Mouse (Mus musculus) brain, embryonic 18.5 days (tissue): ENCODE measurements around the gene Itga5.

Source experiments
- DNase-seq: peaks from one replicate; pipeline ENCODE4 v3.0.0-alpha.2; 2012; ENCODE audit warnings: low read depth, low spot score

The Itga5 gene

DNA sequence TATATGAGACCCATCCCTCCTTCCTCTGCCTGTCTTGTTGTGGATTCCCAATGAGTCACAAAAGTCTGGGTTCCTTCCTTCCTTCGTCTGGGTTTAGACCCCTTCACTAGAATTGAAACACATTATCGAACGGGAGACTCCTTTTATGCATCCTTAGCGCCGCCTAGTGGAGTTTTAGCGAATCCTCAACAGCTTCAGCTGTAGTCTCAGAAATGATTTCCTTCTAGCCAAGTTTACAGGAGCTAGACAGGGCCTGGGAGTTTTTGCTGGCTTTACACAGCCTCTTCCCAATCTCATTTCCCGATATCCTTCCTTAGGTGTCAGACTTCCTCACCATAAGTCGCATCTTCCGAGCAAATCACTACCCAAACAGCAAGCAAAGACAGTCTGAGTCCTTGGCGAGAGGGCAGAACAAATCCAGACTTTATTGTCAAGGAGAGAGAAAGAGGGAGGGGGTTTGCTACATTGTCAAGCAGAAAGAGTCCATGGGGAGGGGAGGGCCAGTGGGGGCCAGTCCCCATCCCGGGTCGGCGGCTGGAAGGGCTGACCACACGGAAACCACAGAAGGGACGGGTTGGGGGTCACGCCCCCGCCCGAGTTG, 53.0 kb downstream of the Itga5 start:
- DNase-seq, result peak; percentile 65

DNA sequence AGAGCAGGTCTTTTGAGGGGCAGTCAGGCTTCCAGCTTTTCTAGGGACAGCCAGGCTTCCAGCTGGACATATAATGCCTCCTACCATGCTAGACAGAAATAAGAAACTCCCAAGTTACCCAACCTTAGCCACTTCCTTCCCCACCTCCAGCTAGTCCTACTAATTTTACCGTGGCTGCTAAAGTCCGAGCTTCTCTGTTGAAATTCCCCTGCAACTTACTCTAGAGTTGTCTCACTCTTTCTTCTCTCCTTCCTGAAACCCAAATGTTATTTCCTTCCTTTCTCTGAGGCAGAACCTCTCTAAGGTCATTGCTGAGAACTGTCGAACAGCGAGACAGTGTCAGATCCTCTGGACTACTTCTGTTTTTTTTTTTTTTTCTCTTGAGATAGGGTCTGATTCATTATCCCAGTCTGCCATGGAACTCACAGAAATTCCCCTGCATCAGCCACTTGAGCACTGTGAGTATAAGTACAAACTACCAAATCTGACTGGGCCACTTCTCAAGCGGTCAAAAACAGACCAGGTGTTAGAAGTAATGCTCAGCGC, 56.1 kb downstream of the Itga5 start, which contains the start of gene Gpr84:
Gene Gpr84 (minus strand): TSS at position 248 of the 546 bp plus-strand sequence.
- no peak for DNase-seq

DNA sequence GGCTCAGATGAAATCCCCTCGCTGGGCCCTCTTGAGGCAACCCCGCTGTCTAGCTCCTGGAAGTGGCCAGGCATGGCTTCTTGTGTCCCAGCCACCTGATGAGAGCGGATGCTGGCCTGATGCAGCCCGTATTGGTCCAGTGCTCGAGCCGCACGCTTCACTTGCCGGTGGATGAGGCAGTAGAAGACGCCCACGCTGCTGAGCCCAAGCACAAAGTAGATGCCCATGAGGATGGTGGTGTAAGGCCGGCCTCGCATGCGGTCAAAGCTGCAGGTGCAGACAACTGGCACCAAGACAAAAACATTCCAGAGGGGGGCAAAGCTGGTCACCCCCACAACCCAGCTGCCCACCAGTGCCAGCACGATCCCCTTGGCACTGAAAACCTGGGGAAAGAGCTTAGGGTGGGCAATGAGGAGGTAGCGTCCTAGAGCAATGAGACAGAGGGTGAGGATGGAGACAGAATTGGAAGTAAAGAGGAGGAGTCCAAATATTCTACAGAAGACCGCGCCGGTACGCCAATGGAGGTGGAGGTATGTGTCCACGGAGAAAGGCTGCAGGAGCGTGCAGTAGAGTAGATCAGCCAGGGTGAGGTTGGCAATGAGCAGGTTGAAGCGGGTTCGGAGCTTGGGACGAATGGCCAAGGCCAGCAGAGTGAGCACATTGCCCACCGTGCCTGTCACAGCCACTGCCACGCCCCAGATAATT, 57.5 kb downstream of the Itga5 start:
- DNase-seq, result no peak

GRCm38 (mm10) chr15:103308056-103308875, 58.3 kb downstream of the Itga5 start:
- no peak for DNase-seq

GRCm38 (mm10) chr15:103307125-103307524, 59.4 kb downstream of the Itga5 start:
- peak; percentile 78 for DNase-seq

- no peak for DNase-seq
Observed at GRCm38 (mm10) chr15:103305792-103306645, 60.5 kb downstream of the Itga5 start.

- DNase-seq, result peak; percentile 99
Observed at GRCm38 (mm10) chr15:103305070-103305678, 61.4 kb downstream of the Itga5 start.

- DNase-seq, result no peak
Observed at GRCm38 (mm10) chr15:103304616-103304969, 62.0 kb downstream of the Itga5 start.

DNA sequence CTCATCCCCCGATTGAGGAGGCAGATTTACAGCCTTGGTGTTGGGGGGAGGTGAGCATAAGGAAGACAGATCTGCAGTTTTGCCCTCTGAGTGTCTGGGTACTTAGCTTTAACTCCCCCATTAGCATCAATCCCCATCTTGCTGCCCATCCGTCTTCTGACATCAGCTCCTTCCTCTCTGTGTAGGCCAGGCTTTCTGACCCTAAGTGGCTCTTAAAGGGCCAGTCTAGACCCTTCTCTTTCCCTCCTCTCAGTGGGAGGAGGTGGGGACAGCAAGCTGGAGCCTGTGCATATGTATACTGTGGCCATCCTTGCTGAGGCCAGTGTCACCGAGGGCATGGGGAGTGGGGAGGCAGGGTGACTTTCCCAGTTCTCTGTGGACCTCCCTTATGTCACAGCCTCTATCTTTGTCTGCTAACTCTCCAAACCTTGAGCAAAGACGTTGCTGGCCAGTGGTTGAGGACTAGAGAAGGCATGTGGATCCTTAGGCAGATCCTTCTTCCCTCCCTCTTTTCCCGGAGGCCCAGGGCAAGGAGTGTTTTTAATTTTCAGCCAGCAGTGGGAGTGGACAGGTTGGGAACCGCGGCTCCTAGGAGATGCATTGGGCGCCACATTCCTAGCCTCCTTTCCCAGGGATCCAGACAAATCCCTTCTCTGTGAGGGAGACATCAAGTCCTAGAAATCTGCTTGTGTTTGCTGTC, 62.5 kb downstream of the Itga5 start:
- no peak for DNase-seq

GRCm38 (mm10) chr15:103302341-103303021, 64.1 kb downstream of the Itga5 start:
- DNase-seq, result no peak

DNA sequence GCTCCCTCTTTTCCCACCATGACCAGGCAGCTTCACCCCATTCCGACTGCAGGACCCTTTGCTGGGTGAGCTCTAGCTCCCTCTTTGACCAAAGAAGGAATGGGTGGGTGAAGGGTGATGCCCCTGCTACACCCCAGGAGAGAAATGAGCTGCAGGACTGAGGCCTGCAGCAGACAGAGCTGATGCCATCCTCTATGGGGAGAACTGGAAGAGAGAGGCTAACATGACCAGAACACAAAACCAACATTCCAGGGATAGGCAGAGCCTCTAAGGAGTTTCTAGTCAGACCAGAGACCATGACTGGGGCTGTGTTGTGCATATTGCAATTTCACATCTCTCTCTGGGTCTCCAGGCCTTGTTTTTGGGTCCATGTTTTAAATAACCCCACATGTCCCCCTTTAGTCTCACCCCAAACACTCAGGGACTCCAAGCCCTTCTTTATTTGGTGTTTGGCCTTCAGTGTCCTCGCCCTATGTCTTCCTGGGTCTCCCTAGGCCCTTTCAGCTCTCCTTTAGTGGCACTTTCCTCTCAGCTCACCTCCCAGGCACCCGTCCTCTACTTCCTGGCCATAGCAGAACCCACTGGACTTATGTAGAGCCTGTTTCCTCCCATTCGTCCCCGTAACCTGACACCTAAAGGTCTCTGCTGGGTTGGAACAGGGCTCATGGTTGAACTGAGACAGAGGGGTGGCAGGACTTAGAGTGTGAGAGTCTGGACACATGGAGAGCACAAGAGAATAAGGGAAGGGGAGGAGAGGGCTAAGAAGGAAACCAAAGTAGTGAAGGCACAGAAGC, 64.8 kb downstream of the Itga5 start:
- DNase-seq, result no peak

GRCm38 (mm10) chr15:103301046-103301445, 65.5 kb downstream of the Itga5 start:
- no peak for DNase-seq

DNA sequence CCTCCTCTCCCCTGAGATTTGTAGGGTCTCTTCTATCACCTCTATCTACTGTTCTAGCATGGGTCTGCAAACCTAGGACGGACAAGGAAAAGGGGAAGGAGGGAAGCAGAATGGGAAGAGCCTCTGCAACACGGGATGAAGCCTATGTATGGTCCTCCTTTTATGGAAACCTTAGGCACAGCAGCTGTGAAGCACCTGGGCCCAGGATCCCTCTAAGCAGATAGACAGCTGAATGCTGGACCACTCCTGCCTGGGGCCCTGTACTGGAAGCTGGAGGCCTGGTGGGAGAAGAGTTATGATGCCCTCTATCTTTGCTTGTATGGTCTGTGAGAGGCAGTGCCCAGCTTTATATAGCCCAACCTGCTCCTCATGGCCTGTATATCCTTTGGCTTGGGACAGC, 66.0 kb downstream of the Itga5 start:
- no peak for DNase-seq

DNA sequence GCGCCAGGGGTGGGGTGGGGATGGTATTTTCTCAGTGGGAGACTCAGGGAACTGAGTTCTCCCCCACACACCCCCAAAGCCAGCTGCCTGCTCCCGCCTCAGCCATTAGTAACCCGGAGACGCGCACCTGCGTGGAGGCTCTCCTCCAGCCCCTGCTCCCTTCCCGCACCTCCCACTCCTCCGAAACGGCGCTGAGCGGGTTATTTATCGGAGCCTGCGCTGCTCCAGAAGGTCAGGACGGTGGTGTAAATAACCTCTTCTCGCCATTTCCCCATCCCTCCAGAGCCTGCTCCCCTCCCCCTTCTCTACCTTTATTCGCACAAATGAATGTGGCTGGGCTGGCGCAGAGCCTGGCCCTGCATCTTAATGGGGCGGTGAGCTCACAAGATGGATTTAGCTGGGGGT, 66.5 kb downstream of the Itga5 start:
- peak; percentile 66 for DNase-seq

DNA sequence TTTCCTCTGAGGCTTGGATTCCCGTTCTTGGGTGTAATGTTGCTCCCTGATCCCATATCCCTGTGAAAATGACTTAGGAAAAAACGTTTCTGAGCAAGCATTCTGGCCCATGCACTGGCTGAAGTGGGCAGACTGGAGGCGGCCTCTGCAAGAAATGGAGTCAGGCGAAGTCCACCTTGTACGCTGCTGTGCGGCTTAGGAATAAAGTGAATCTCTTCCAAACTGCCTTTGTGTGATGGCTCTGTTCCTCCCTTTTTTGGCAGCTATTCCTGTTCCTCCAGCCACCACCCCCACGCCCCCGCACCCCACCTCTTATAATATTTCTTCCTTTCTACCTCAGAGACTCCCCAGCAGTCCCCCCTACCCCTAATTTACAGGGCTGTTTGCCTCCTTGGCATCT, 66.9 kb downstream of the Itga5 start:
- no peak for DNase-seq

DNA sequence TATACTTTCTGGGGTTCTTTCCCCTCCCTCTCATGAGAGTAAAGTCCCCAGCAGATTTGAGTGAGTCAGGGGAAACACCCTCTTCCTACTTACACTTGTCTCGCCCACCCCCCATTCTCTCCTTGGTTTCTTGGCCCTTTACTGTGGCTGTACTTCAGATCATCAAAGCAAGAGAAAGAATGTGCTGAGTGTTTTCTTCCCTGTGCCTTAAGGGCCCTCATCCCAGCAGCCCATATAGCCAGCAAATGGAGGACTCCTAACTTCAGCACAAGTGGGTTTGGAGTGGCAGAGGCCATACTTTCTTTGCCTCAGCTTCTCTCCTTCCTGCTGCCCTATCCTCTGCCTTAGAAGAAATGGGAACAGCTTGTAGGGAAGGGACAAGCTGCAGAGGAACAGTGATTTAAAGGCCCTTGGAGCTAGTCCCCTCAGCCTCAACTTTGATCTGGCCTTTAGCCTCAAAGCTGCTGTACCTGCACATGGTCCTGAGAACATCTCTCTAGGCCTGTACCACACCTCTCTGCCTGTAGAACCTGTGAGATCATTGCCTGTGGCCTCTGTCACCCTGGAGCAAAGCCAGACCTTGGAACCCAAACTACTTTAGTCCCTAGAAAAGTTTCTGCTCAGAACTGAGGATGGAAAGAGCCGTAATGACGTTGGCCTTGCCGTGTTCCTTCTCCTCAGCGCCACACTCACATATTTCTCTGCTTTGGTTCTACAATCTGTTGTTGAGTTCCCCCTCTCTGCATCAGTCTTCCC, 67.5 kb downstream of the Itga5 start:
- DNase-seq, result no peak

GRCm38 (mm10) chr15:103298026-103298425, 68.5 kb downstream of the Itga5 start:
- no peak for DNase-seq

DNA sequence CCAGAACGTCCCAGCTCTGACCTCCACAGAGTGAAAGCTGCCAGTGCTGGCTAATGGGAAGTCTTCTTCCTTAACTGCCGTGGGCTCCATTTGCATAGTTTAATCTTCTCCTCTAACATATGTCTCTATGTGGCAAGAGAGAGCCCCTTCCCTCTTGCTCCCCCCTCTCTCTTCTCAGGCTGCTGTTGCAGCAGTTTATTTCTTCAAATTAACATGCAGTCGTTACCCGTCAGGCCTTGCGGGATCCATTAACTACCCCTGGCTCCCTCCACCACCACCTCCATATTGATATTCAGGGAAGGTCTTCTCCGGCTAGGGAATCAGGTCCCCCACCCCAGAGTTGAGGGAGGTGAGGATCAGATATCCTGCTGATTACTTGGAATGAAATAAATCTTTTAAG, 69.2 kb downstream of the Itga5 start:
- DNase-seq, result no peak
